Mouse (Mus musculus): ENCODE measurements around the gene Sfmbt2.

Gene Sfmbt2

DNA sequence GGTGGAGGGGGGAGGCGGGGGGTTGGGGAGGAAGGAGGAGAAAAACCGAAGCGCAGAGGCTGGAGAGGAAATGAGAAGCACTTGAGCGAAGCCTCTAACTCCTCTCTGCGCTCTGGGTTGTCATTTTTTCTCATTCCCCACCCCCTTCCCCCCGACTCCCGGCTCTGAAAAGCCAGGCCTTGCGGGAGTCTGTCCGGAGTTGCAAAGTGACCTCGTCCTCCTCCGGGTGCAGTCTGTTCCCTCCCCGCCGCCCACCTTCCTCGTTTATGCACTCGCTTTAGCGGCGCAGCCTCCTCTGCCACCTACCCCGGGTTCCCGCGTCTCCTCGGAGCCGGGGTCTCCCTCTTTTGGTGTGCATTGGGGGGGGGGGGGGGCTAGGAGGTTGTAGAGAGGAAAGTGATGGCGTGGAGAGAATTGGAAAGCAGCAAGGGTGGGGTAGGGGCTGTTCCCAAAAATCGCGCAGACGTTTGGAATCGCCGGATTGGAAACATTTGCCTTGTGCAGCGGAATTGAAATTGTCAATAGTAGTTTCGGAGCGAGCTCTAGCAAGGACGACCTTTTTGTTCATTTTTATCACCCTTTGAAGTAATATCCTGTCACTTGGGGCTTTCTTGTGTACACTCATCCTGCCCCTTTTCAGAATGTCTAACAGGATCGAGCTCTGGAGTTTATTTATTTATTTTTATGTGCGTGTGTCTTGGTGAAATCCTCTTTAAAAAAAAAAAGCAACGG is 2.6 kb downstream of the Sfmbt2 start:
- peak in 1 of 2 experiments; percentile 6 for DNase-seq (ENCODE audit: low spot score in 2 of 2)

DNA sequence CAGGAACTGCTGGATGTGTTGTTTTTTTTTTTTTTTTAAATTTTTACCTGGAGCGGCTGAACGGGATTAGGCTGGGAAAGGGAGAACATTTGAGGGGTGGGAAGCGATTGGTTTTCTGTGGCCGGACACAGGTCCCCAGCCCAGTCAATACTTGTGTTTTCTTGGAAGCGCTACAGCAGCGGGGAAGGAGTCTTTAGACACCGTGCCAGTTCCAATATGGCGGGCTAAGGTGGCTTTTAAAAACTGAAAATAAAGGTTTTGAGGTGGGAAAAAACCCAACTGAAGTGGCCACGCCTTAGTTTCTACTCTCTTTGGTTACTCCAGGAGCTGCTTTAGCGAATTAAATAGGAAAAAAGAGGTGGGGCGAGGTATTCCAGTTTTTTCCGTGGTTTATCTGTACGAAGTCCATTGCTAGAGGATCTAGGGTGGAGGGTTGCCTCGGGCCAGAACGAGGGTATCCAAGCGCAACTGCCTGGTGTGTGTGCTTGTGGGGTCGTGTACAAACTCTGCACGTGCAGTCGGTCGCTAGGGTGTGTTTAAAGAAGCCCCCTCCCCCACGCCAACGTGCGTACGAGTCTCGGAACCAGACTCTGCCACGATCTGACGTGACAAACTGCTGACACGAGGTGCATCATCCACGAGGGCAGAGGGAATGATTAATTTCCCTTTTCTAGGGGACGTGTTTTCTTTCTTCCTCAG is 3.3 kb downstream of the Sfmbt2 start:
- no peak for DNase-seq (ENCODE audit: low spot score in 2 of 2)

DNA sequence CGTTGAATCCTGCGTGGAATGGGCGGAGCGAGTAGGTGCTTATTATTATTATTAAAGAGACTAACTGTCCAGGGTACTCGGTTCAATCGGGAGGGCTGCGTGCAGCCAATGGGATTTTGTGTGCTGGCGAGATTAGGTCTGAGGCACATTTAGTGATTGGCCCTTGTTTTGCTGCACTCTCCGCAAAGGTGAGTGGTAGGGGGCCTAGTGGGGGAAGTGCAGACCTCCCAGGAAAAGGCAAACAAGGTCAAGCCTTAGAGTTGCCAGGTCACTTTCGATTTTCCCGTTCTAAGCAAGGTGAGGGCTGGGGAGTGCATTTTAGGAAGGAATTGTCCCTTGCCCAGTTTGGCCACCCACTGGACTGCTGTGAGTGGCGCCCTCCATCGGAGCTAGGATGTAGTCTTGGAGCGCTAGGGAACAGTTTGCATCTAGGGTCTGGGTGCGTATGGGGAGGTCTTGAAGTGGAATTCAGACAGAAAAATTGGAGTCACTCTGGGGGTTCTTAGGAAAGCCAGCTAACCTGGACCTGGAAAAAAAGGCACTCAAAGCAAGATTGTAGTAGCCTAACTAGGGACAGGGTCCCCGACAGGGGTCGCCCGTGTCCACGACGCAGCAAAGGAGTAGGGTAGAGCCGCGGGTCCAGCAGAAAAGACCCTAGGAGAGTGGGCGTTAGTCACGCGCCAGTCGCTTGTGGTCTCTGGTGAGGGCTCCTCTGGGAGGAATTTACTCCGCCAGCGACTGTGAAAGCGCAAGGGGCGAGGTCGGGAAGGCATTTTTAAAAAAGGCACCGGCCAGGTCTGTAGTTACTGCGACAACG is 4.1 kb downstream of the Sfmbt2 start:
- no peak for DNase-seq (ENCODE audit: low spot score in 2 of 2)

DNA sequence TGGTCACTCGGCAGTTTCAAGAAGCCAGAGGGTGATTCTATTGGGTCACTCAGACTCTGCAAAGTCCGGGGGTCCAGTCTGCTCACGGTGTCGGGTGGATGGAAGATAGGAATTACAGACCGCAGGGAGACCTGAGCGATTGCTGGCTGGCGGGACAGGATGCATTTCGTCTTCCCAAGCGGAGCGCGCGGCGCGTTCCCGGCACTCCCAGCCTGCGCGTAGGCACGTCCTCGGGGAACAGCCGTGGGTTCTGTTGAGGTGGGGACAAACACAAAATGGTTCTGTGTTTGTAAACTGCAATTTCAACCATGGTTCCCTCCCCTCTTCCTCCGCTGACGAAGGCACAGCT is 4.7 kb downstream of the Sfmbt2 start:
- DNase-seq (ENCODE audit: low spot score in 2 of 2) = no peak

DNA sequence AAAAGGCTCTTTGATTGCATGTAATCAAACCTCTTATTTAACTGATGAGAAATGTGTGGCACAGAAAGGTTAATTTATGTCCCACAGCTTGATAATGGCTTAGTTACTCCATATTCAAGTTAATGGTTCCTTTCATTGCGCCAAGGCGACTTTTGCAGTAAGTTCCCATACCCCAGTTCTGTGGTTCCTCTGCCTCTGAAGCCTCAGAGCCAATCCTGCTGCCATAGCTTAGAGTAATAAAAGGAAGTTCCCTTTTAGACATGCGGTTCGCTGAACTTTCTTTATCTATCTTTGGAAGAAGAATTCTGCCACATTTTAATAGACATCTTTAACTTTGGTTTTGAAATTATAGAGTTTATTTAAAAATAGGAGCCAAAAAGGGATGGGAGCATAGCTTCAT is 19.7 kb downstream of the Sfmbt2 start:
- DNase-seq (ENCODE audit: low spot score in 2 of 2) = no peak

DNA sequence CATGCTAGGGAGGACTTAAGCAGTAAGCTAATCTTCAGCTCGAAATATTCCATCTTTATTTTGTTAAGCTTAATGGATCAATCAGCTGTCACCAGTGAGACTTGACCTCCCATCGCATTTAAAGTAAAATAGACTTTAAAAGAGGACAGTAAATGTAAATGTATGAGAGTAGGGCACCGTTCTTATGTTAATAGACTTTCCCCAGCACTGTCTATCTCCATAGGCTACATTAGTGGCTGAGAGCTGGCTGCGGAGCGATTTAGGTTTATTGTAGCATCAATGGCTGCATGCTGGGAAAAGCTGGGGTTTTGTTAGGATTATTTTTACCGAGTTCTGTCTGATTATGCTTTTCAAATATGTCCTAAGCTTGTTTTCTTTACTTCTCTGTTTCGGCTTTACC is 20.5 kb downstream of the Sfmbt2 start:
- no peak for DNase-seq (ENCODE audit: low spot score in 2 of 2)

DNA sequence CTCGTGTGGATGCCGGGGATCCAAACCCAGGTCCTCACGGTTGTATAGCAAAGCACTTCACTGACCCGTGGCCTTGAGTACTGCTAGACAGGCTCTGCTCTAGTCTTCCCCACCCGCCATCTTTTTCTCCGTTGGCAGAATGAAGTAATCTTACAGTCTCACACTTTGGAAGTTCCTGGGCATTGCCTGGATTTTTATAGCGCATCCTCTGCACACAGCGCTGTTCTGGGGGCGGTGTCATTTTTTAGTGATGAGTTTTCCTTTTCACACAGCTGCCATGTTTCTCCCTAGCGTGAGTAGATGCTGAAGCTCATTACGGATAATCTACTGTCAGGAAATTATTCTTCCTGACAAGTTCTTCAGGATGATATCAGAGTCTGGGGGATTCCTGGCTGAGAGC is 24.8 kb downstream of the Sfmbt2 start:
- DNase-seq (ENCODE audit: low spot score in 2 of 2) = no peak

DNA sequence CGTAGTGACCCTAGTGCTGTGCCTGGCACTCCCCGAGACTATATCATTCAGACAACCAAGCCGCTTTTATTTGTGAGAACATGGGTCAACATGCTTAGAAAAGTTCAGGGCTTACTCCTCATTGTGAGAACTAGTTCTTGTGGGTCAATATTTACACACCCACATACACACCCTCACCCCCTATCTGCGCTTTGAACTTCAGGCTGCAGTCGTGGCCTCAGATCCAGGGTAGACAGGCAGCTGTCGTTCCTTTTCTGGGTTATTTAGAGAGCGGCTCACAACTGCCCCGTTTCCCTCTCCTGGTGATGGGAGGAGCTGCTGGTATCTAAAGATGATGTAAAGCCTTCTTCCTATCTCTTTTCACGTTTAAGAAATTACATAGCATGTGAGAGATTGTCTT is 27.5 kb downstream of the Sfmbt2 start:
- DNase-seq (ENCODE audit: low spot score in 2 of 2) = no peak

DNA sequence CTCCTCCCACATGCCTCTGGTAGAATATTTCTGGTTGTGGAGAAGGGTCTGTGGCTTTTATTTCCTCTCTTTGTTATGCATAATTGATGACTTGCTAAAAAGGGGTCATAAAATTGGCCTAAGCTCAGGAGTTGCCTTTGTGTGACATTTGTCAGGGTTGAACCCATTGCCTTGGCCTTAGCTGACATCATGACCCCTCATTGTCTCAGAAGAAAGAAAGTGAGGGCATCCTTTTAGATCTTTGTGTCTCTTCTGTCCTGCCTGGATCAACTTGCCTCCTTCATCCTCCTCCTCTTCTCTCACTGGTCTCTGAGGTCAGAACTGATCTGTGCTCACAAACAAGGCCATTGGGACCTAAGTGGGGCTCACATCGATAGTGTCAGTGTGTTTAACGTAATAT is 35.8 kb downstream of the Sfmbt2 start:
- DNase-seq (ENCODE audit: low spot score in 2 of 2) = no peak

DNA sequence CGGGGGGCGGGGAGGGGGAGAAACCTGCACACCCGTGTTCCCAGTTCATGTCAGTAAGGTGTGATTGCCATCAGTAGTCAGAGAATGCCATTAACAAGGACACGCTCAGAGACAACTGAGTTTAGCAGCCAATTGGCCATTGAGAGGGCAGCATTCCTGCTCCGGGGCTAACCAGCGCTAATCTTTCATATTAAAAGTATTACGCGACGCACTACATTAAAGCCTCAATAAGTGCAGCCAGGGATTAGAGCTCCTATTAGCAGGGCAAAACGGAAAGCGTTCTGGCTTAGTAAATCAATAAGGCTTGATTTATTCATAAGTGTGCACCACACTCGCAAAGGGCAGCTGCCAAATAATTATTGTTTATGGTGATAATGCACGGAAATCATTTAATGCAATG is 39.1 kb downstream of the Sfmbt2 start:
- no peak for DNase-seq (ENCODE audit: low spot score in 2 of 2)

DNA sequence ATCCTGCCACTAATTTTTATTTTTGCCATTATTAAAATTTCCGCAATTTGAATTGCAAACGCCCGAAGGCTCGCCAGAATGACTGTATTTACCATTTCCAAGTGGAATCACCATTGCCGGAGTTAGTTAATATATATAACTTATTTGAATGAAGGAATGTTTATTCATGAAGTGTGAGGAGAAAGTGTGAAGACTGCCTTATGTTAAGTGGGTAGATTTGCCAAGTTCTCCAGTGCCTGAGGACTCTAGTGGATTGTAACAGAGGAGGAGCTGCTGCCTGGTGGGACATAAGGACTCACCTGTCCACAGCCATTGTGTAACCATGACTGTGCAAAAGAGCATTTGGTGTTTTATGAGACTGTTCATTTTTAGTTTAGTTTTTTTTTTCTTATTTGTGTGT is 39.8 kb downstream of the Sfmbt2 start:
- DNase-seq (ENCODE audit: low spot score in 2 of 2) = no peak

DNA sequence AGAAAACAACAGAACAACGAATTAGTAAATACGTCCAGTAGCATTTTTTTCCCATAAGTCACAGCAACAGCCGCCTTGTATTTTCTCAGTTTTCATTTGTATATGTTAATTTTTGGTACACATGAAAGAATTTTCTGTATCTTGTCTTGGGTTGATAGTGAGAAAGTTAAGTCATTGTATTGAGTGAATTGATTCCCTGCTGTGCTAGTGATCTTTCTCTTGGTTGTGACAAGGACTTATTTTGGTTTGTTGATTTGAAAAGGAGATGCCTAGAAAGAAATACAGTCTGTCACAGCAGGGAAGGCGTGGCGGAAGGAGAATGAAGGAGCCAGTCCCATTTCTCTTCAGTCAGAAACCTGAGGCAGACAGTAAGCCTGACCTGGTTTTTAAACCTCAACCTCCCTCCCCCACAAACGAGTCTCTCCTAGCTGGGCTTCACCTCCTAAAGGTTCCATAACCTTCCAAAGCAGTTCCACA is 50.7 kb downstream of the Sfmbt2 start:
- DNase-seq (ENCODE audit: low spot score in 2 of 2) = no peak

DNA sequence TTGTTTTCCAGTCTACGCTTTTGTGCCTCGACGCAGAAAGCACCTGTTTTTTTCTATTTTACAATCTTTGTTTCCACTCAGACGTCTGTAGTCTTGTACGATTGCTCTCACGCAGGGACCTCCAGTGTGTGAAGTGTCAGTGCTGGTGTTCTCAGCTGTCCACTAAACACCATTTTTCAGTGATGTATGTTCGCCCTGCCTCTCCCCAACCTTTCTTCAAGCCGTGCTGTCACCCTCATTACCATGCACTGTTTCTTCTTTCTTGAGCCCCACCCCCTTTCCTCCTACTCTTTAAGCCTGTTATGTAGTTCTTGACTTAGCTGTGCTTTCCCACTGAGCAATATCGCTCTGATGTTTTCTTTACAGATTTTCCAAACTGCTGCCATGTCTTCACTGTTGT is 67.0 kb downstream of the Sfmbt2 start:
- DNase-seq (ENCODE audit: low spot score in 2 of 2) = no peak

DNA sequence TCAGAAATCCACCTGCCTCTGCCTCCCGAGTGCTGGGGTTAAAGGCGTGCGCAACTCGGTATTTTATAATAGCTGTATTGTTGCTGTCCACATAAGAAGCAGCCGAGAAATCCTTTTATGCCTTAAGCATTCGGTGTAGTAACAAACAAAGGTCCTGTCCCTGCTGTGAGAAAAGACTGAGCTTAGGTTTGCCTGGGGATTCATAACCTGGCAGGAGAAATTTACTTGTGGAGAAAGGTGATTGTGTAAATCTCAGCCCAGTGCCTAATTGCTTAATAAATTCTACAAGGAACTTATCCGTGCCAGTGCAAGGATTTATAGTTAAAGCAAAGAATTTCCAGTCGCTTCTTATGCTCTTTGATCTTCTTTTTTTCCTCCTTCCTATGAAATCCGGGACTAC is 71.5 kb downstream of the Sfmbt2 start:
- DNase-seq (ENCODE audit: low spot score in 2 of 2) = no peak

DNA sequence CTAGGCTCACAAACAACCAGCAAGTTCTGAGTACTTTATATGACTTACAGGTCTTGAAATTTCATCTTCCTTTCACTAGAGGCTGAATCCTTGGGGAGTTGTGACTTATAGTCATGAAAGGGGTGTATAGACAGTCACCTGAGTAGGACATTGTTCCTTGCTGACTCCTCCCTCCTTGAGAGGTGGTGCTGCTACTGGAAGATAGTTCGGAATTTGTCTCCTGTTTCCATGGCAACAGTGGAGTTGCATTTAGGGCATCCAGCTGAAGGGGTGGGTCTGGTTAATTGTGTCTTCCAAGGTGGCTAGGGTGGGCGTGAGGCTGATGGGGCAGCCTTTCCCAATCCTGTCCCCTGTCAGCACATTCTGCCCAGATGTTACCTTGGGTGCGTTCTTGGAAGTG is 83.3 kb downstream of the Sfmbt2 start:
- DNase-seq (ENCODE audit: low spot score in 2 of 2) = no peak

DNA sequence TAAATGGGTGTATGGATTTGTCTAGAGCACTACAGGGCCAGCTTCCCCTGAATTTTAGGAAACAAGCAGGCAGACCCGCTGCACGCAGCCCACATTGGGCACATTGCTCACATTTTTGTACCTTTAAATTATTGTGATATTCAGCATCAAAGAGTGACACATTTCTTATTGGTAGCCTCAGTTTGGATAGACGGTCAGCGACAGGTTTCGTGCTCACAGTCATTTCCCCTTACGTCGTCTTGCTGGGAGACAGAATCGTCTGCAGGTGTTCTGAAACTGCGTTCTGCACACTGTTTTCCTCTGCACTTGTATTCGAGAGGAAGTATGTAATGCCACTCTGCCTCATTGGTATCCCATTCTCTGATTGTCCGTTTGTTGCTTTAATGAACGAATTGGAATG is 88.0 kb downstream of the Sfmbt2 start:
- DNase-seq (ENCODE audit: low spot score in 2 of 2) = no peak

DNA sequence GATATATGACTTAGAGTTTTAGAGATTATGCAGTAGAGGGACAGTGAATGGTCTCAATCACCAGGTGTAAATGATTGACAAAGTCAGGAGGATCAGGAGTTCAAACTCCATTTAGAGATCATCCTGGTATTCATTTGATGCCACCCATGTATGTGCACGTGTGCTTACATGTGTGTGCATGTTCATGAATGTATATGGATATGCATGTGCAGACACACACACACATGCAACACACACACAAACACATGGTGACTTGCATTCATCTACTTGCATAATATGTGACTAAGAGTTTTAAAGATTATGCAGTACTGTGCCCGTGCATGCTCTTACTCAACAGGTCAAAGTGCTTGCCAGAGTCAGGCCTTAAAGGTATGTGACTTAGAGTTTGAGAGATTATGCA is 146.2 kb downstream of the Sfmbt2 start:
- DNase-seq (ENCODE audit: low spot score in 2 of 2) = no peak

DNA sequence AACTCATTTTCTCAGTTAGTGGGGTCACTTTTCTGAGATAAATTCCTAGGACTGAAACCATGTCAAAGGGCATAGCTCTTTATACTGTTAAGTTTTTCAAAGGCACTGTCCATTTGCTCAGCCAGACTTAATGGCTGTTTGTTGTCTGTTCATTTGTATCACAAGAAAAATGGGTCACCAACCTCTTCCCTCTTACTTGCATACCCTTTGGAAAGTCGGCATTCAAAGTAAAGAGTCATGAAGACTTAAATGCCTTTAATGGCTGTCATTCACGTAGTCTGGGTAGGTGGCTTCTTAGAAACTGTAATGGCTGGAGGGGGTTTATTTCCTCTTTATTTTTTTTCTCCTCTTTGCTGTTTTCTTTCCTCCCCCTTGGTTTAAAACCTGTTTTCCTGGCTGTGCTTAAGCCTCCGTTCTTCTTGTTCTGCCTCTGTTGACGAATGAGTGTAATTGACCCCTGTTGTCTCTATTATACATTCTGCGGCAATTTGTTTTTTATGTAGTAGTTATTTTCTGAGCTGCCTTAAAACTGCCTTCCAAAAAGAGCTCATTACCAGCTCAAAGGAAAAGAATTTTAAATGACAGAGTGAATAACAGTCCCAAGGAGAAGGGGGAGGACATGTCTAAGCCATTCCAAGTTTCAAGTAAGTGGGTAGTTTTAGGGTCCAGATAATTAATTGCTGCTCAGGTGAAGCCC is 151.6 kb downstream of the Sfmbt2 start:
- no peak for DNase-seq (ENCODE audit: low spot score in 2 of 2)

DNA sequence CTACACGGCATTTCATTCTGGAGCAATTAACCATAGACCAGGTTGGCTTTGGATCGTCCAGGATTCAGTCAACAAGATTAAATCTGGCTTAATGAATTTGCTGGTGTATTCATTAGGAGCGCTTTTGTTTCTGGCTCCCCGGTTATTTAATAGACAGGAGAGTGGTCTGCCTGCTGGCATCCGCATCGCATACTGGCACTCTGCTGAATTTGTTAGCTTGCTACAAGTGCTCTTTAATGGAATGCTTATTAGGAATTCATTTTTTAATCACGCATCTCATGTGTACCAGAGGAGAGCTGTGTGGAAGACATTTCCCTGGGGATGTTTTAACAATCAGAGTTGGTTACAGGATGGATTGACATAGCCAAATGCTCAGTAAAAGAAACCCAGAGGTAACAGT is 155.3 kb downstream of the Sfmbt2 start:
- DNase-seq (ENCODE audit: low spot score in 2 of 2) = no peak

DNA sequence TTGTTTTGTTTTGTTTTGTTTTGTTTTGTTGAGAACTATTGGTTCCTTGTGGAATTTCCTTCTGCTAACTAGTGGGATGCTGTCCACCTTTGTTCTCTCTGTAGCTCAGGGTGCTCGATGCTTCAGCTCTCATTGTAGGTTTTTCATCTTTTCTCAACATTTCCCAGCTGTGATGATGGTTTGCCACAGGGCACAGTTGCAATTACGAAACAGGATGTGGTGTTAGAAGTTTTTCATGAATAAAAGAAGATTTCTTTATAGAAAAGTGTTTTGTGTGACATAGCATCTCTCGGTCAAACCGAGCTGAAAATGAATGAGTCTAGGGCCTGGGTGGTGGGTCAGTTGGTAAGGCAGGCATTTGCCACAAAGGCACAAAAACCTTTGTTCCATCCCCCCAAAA is 171.5 kb downstream of the Sfmbt2 start:
- no peak for DNase-seq (ENCODE audit: low spot score in 2 of 2)

DNA sequence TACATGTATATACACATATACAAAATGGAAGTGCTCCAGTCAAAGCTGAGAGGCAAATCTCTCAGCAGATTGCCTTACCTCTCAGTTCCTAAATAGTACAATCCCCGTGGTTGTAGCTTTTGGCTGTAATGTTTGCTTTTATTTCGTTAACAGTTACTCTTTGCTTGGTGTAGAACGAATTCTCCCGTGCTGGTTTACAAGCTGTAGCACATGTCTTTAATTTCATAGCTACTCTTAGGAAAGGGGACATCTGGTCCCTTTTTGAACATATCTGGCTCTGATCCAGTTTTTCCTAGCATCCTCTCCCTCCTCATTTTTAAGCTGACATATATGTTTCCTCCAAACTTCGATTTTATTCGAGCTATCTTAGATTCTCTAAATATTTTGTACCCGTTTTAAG is 172.1 kb downstream of the Sfmbt2 start:
- DNase-seq (ENCODE audit: low spot score in 2 of 2) = no peak

DNA sequence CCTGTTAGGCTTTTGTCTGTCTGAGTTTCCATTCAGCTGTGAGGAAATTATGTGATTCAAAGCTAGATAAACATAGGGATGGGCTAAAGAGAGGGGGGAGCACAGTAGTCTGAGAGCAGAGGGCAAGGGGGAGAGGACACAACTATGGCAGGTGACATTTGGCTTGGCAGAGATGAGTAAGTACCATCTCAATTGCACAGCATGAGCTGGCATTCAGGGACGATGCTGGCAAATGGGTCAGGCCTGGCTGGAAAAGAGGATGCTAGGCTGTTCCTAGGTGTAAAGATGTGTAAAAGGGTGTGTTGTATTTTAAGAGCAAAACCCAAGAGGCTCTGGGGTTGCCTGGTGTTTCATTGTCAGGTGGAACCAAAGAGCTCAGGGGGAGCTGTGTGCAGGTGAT is 188.5 kb downstream of the Sfmbt2 start:
- no peak for DNase-seq (ENCODE audit: low spot score in 2 of 2)
